Mouse (Mus musculus) liver, embryonic 11.5 days (tissue): Measurements from ENCODE around the gene Terf2. TPM values are rescaled to one million over a fixed set of nuclear protein-coding genes. Genes with fewer than 3 reads are reported as not detected.

Source experiments
- ATAC-seq: fragments of 200-750 bp; cut with Nextera tagmentation; replicated peaks from 2 replicates; pipeline ENCODE4 v1.8.0; 2017; ENCODE audit warnings: moderate number of reproducible peaks, mild to moderate bottlenecking, moderate TSS enrichment, moderate library complexity; ENCODE audit not compliant: low FRiP score
- DNase-seq: peaks from one replicate; pipeline ENCODE4 v3.0.0-alpha.2; 2017; ENCODE audit warnings: low spot score
- H3K27ac ChIP-seq: fragments of 300-500 bp; sonication (generic); 2 replicates; pipeline ENCODE4 v1.5.1; 2014; ENCODE audit warnings: mild to moderate bottlenecking, low read depth, low read length, control low read depth
- H3K27me3 ChIP-seq: fragments of 300-500 bp; sonication (generic); replicated peaks from 2 replicates; pipeline ENCODE4 v1.6.1; 2014; ENCODE audit warnings: low read length, mixed read lengths; ENCODE audit not compliant: control insufficient read depth, insufficient read depth
- H3K36me3 ChIP-seq: fragments of 300-500 bp; sonication (generic); 2 replicates; pipeline ENCODE4 v1.6.1; 2014; ENCODE audit warnings: mild to moderate bottlenecking, low read length, moderate library complexity, mixed read lengths; ENCODE audit not compliant: control insufficient read depth, insufficient read depth
- H3K4me1 ChIP-seq: fragments of 300-500 bp; sonication (generic); replicated peaks from 2 replicates; pipeline ENCODE4 v1.6.1; 2014; ENCODE audit warnings: low read length, mixed read lengths; ENCODE audit not compliant: control insufficient read depth, insufficient read depth
- H3K4me2 ChIP-seq: fragments of 300-500 bp; sonication (generic); 2 replicates; pipeline ENCODE4 v1.6.1; 2014; ENCODE audit warnings: mild to moderate bottlenecking, control low read depth, moderate library complexity
- H3K4me3 ChIP-seq: fragments of 300-500 bp; sonication (generic); 2 replicates; pipeline ENCODE4 v1.5.1; 2014; ENCODE audit warnings: low read depth, low read length, control low read depth
- H3K9ac ChIP-seq: fragments of 300-500 bp; sonication (generic); 2 replicates; pipeline ENCODE4 v1.6.1; 2014; ENCODE audit warnings: low read depth, low read length, control low read depth
- H3K9me3 ChIP-seq: fragments of 300-500 bp; sonication (generic); 2 replicates; pipeline ENCODE4 v1.6.1; 2016; ENCODE audit warnings: low read length, inconsistent platforms, mixed read lengths; ENCODE audit not compliant: control insufficient read depth
- WGBS: fragments of 180-500 bp; shearing (Covaris S2); extraction: QIAGEN DNeasy Blood & Tissue Kit; methylation state at CpG from one replicate; pipeline ENCODE4 v1.1.7; 2014; 5-methylcytosine and 5-hydroxymethylcytosine counted together
- polyA plus RNA-seq: library from polyadenylated mRNA; unstranded; fragments of >200 nt; fragmentation: Nextera tagmentation; extraction: Ambion mirVana; gene quantifications from 2 replicates; pipeline ENCODE4 v1.2.1, GENCODE M21; 2014

Terf2 gene
- polyA plus RNA-seq, 1 experiment from 2014 or later, result 11.3 TPM

GRCm38 (mm10) chr8:107132581-107133491 is 36.5 kb upstream of the Terf2 start:
- DNase-seq, result no peak
- WGBS, result 81% methylated on average over 24 of the region's 24 CpGs
- no peak overlapping the region for H3K4me3 ChIP-seq
- no peak overlapping the region for H3K4me2 ChIP-seq
- no peak overlapping the region for H3K27ac ChIP-seq
- H3K4me1 ChIP-seq, result no peaks in the 10 kb centered on the region
- H3K9ac ChIP-seq, result no peak overlapping the region
- no peaks in the 10 kb centered on the region for H3K9me3 ChIP-seq
- ATAC-seq, result no peak
- H3K36me3 ChIP-seq, result no peaks in the 10 kb centered on the region
- no peaks in the 10 kb centered on the region for H3K27me3 ChIP-seq

- no peak for DNase-seq
- Histone ChIP-seq H3K4me1 (no peaks in the 10 kb centered on the region), H3K9me3 (no peaks in the 10 kb centered on the region), H3K27me3 (no peaks in the 10 kb centered on the region), H3K9ac (no peak overlapping the region), H3K4me2 (no peak overlapping the region), H3K27ac (no peak overlapping the region), H3K36me3 (no peaks in the 10 kb centered on the region), H3K4me3 (no peak overlapping the region)
- ATAC-seq, result no peak
- WGBS, result 85% methylated on average over 6 of the region's 6 CpGs
Observed at GRCm38 (mm10) chr8:107130028-107130427, 33.7 kb upstream of the Terf2 start.

GRCm38 (mm10) chr8:107129171-107130025 is 33.1 kb upstream of the Terf2 start:
- WGBS, result 70% methylated on average over 8 of the region's 8 CpGs
- no peak for DNase-seq
- no peak overlapping the region for H3K27ac ChIP-seq
- H3K4me2 ChIP-seq, result no peak overlapping the region
- H3K9me3 ChIP-seq, result no peaks in the 10 kb centered on the region
- no peaks in the 10 kb centered on the region for H3K27me3 ChIP-seq
- no peaks in the 10 kb centered on the region for H3K36me3 ChIP-seq
- H3K4me3 ChIP-seq, result no peak overlapping the region
- no peaks in the 10 kb centered on the region for H3K4me1 ChIP-seq
- H3K9ac ChIP-seq, result no peak overlapping the region
- ATAC-seq, result no peak

- no peak overlapping the region for H3K27ac ChIP-seq
- H3K36me3 ChIP-seq, result no peaks in the 10 kb centered on the region
- 64% methylated on average over 8 of the region's 8 CpGs for whole genome bisulfite sequencing
- DNase-seq (no peak), ATAC-seq (no peak)
- H3K27me3 ChIP-seq, result no peaks in the 10 kb centered on the region
- H3K9me3 ChIP-seq, result no peaks in the 10 kb centered on the region
- no peak overlapping the region for H3K4me3 ChIP-seq
- H3K4me1 ChIP-seq, result no peaks in the 10 kb centered on the region
- H3K9ac ChIP-seq, result no peak overlapping the region
- no peak overlapping the region for H3K4me2 ChIP-seq
Observed at GRCm38 (mm10) chr8:107124343-107124742, 28.0 kb upstream of the Terf2 start.

GRCm38 (mm10) chr8:107123063-107123614 is 26.8 kb upstream of the Terf2 start:
- no peaks in the 10 kb centered on the region for H3K27me3 ChIP-seq
- WGBS, result 43% methylated on average over 9 of the region's 9 CpGs
- no peak overlapping the region for H3K4me3 ChIP-seq
- H3K4me2 ChIP-seq, result no peak overlapping the region
- no peaks in the 10 kb centered on the region for H3K36me3 ChIP-seq
- no peak overlapping the region for H3K27ac ChIP-seq
- H3K9ac ChIP-seq, result no peak overlapping the region
- ATAC-seq (no peak), DNase-seq (no peak)
- H3K4me1 ChIP-seq, result peaks cover 3% of the 10 kb centered on the region; the same call in 1 of the 2 replicates
- no peaks in the 10 kb centered on the region for H3K9me3 ChIP-seq

- no peaks in the 10 kb centered on the region for H3K36me3 ChIP-seq
- no peak overlapping the region for H3K4me2 ChIP-seq
- DNase-seq, result no peak
- WGBS, result 86% methylated on average over 7 of the region's 7 CpGs
- no peaks in the 10 kb centered on the region for H3K9me3 ChIP-seq
- no peaks in the 10 kb centered on the region for H3K27me3 ChIP-seq
- H3K4me1 ChIP-seq, result peaks cover 3% of the 10 kb centered on the region; the same call in 1 of the 2 replicates
- H3K27ac ChIP-seq, result no peak overlapping the region
- no peak overlapping the region for H3K9ac ChIP-seq
- ATAC-seq, result no peak
- H3K4me3 ChIP-seq, result no peak overlapping the region
Observed at GRCm38 (mm10) chr8:107121681-107122291, 25.4 kb upstream of the Terf2 start.

- H3K9me3 ChIP-seq, result no peaks in the 10 kb centered on the region
- H3K27ac ChIP-seq, result no peak overlapping the region
- H3K36me3 ChIP-seq, result no peaks in the 10 kb centered on the region
- no peak for ATAC-seq
- no peaks in the 10 kb centered on the region for H3K27me3 ChIP-seq
- peaks cover 3% of the 10 kb centered on the region; the same call in 1 of the 2 replicates for H3K4me1 ChIP-seq
- no peak for DNase-seq
- no peak overlapping the region for H3K9ac ChIP-seq
- H3K4me2 ChIP-seq, result no peak overlapping the region
- no peak overlapping the region for H3K4me3 ChIP-seq
Observed at GRCm38 (mm10) chr8:107120806-107121205, 24.5 kb upstream of the Terf2 start.

- peaks cover 11% of the 10 kb centered on the region for H3K4me1 ChIP-seq
- H3K9ac ChIP-seq, result no peak overlapping the region
- no peak overlapping the region for H3K27ac ChIP-seq
- no peaks in the 10 kb centered on the region for H3K9me3 ChIP-seq
- no peak for ATAC-seq
- DNase-seq, result no peak
- no peak overlapping the region for H3K4me2 ChIP-seq
- no peaks in the 10 kb centered on the region for H3K36me3 ChIP-seq
- H3K4me3 ChIP-seq, result no peak overlapping the region
- 76% methylated on average over 9 of the region's 9 CpGs for WGBS
- H3K27me3 ChIP-seq, result no peaks in the 10 kb centered on the region
Observed at GRCm38 (mm10) chr8:107119412-107119811, 23.1 kb upstream of the Terf2 start.
